12 mouse cellular contexts compared by ENCODE assay signal in genomic region chr2:92787925-92788410, GRCm38 (mm10).
"Had no signal": no experiment of that assay in that cellular context is flagged by ENCODE, and none has a peak within 500 bp of the region (broad histone marks: within the 10 kb centered on the region; RNA-seq: fewer than 3 reads in every experiment).

No protein-coding gene starts in this region.

- ATAC-seq: midbrain, embryonic 13.5 days had no signal

- H3K4me2 ChIP-seq: limb, embryonic 12.5 days; midbrain, embryonic 13.5 days; neural tube, embryonic 15.5 days had no signal

- H3K4me3 ChIP-seq: limb, embryonic 12.5 days; midbrain, embryonic 13.5 days; myocyte; neural tube, embryonic 15.5 days had no signal

- H3K36me3 ChIP-seq: limb, embryonic 12.5 days; midbrain, embryonic 13.5 days; neural tube, embryonic 15.5 days had no signal

- H3K4me1 ChIP-seq: neural tube, embryonic 15.5 days had no signal

- H3K27ac ChIP-seq: limb, embryonic 12.5 days; liver, embryonic 14.5 days; midbrain, embryonic 13.5 days; neural tube, embryonic 15.5 days had no signal

- H3K9ac ChIP-seq: limb, embryonic 12.5 days; liver, embryonic 14.5 days; midbrain, embryonic 13.5 days; neural tube, embryonic 15.5 days had no signal

- H3K27me3 ChIP-seq: limb, embryonic 12.5 days; midbrain, embryonic 13.5 days; neural tube, embryonic 15.5 days had no signal

- H3K9me3 ChIP-seq: limb, embryonic 12.5 days; midbrain, embryonic 13.5 days; neural tube, embryonic 15.5 days had no signal

- DNase-seq: kidney, postnatal 10 days; kidney, postnatal 4 days; liver; lung, adult 18-20 months; right cerebral cortex, adult 18-20 months; right cerebral cortex, postnatal 25 days; thymus, postnatal 36 days had no signal
